Mouse (Mus musculus) heart, embryonic 11.5 days (tissue): ENCODE measurements around the gene Fam13c. TPM values are rescaled to one million over a fixed set of nuclear protein-coding genes. Genes with fewer than 3 reads are reported as not detected.
"Not testable (repeated sequence)": the region's sequence is repeated elsewhere in the genome, so short reads cannot be mapped to it uniquely, and the experiment has no call there.

Experiments used
- ATAC-seq: fragments of 200-750 bp; cut with Nextera tagmentation; replicated peaks from 2 replicates; pipeline ENCODE4 v1.8.0; 2017; ENCODE audit warnings: moderate library complexity; ENCODE audit not compliant: insufficient number of reproducible peaks, low FRiP score, low TSS enrichment
- H3K27ac ChIP-seq: fragments of 300-500 bp; sonication (generic); 2 replicates; pipeline ENCODE4 v1.5.1; 2014; ENCODE audit warnings: mild to moderate bottlenecking, low read depth, low read length
- H3K27me3 ChIP-seq: fragments of 300-500 bp; sonication (generic); 2 replicates; pipeline ENCODE4 v1.6.1; 2014; ENCODE audit warnings: mild to moderate bottlenecking, low read length, mixed read lengths; ENCODE audit not compliant: control insufficient read depth, insufficient read depth
- H3K36me3 ChIP-seq: fragments of 300-500 bp; sonication (generic); 2 replicates; pipeline ENCODE4 v1.6.1; 2014; ENCODE audit warnings: mild to moderate bottlenecking, low read length, moderate library complexity, mixed read lengths; ENCODE audit not compliant: control insufficient read depth, insufficient read depth
- H3K4me1 ChIP-seq: fragments of 300-500 bp; sonication (generic); 2 replicates; pipeline ENCODE4 v1.6.1; 2014; ENCODE audit warnings: low read length; ENCODE audit not compliant: control insufficient read depth, insufficient read depth
- H3K4me2 ChIP-seq: fragments of 300-500 bp; sonication (generic); 2 replicates; pipeline ENCODE4 v1.6.1; 2014; ENCODE audit warnings: mild to moderate bottlenecking, moderate library complexity
- H3K4me3 ChIP-seq: fragments of 300-500 bp; sonication (generic); 2 replicates; pipeline ENCODE4 v1.5.1; 2014; ENCODE audit warnings: low read depth, low read length
- H3K9ac ChIP-seq: fragments of 300-500 bp; sonication (generic); 2 replicates; pipeline ENCODE4 v1.6.1; 2014; ENCODE audit warnings: mild to moderate bottlenecking, low read depth, low read length, moderate library complexity
- H3K9me3 ChIP-seq: fragments of 300-500 bp; sonication (generic); replicated peaks from 2 replicates; pipeline ENCODE4 v1.6.1; 2016; ENCODE audit warnings: low read length; ENCODE audit not compliant: control insufficient read depth
- WGBS: fragments of 180-500 bp; shearing (Covaris S2); extraction: QIAGEN DNeasy Blood & Tissue Kit; methylation state at CpG from one replicate; pipeline ENCODE4 v1.1.7; 2014; ENCODE audit not compliant: insufficient replicate concordance; 5-methylcytosine and 5-hydroxymethylcytosine counted together
- polyA plus RNA-seq: library from polyadenylated mRNA; unstranded; fragments of >200 nt; fragmentation: Nextera tagmentation; extraction: Ambion mirVana; gene quantifications from 2 replicates; pipeline ENCODE4 v1.2.1, GENCODE M21; 2014

Fam13c gene
- polyA plus RNA-seq, 1 experiment from 2014 or later = 8.2 TPM

DNA sequence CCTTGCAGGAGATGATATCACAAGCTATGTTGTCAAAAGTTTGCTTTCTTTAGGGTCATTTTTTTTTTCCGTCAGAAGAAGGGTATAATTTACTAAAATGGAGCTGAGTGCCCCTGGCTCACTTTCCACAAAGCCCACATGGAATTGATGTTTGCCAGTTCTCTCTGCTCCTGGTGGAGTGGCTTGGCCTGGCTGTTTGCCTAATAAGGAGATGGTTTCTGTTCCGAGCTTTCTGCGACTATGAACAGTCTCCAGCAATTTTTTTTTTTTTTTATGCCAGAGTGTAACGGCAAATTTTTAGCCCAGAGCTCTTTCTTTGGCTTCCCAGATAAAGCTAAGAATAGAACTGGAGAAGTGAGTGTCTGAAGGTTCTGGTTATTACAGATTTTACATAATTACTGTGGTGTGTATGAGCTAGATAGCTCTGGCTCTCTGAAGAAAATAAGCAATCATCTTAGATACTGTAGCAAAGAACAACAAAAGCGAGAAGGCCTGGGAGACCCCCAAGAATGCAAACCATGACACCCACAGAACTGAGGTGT lies 12.1 kb upstream of the Fam13c start:
- 55% methylated on average over 5 of the region's 5 CpGs for WGBS
- ATAC-seq = no peak
- no peak overlapping the region for H3K27ac ChIP-seq

DNA sequence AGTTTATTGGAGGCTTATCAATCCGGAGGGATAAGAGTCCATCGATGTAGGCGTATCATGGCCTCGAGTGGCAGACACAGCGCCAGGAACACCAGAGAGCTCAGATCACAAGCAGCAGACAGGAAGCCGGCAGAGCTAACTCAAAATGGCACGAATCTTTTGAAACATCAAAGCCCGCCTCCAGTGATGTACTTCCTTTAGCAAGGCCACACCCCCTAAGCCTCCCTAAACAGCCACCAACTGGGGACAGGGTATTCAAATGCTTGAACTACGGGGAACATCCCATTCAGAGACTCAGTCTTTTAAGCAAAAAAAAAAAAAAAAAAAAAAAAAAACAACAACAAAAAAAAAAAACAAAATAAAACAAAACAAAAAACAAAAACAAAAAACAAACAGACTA lies 10.9 kb upstream of the Fam13c start:
- Histone ChIP-seq H3K36me3 (no peaks in the 10 kb centered on the region), H3K27ac (no peak overlapping the region), H3K4me2 (no peak overlapping the region), H3K9me3 (no peaks in the 10 kb centered on the region), H3K4me3 (no peak overlapping the region), H3K4me1 (no peaks in the 10 kb centered on the region), H3K9ac (no peak overlapping the region), H3K27me3 (no peaks in the 10 kb centered on the region)
- no peak for ATAC-seq
- 87% methylated on average over 9 of the region's 9 CpGs for WGBS

More for the DNA sequence above, 12.1 kb upstream of the Fam13c start:
- Histone ChIP-seq H3K9me3 (no peaks in the 10 kb centered on the region), H3K27me3 (no peaks in the 10 kb centered on the region), H3K36me3 (no peaks in the 10 kb centered on the region), H3K9ac (no peak overlapping the region), H3K4me2 (no peak overlapping the region), H3K4me1 (no peaks in the 10 kb centered on the region), H3K4me3 (no peak overlapping the region)

DNA sequence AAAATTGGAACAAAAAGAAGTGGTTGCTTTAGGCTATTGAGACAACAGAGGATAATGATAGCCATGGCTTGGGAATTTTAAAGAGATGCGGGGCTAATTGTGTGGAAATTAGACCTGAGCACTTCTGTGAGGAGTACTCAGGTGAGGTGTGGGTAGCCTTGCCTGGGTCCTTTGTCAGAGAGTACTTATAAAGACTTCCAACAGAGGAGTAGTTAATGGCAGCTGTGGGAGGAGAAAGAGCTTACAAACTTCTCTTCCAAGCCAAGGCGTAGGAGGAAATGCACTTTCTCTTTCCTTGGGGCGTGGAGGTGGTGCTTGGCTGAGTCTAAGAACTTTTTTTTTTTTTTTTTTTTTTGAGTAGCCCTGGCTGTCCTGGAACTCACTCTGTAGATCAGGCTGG lies 6.9 kb upstream of the Fam13c start:
- 87% methylated on average over 3 of the region's 3 CpGs for WGBS
- H3K27me3 ChIP-seq = no peaks in the 10 kb centered on the region

DNA sequence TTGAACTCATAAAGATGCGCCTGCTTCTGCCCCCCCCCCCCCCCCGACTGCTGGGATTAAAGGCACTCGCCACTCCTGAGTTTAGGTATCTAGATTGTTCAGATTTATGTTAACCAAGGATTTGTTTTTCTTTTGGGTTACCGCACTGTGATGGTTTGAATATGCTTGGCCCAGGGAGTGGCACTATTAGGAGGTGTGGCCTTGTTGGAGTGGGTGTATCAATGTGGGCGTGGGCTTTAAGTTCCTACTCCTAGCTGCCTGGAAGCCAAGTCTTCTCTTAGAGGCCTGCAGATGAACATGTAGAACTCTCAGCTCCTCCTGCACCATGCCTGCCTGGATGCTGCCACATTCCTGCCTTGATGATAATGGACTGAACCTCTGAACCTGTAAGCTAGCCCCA lies 6.5 kb upstream of the Fam13c start:
- not testable (repeated sequence) for H3K4me2 ChIP-seq, H3K27ac ChIP-seq, H3K36me3 ChIP-seq, H3K9me3 ChIP-seq, H3K9ac ChIP-seq, H3K4me1 ChIP-seq, H3K27me3 ChIP-seq, ATAC-seq, H3K4me3 ChIP-seq
- 84% methylated on average over 5 of the region's 5 CpGs for WGBS

More for the DNA sequence above, 6.9 kb upstream of the Fam13c start:
- H3K4me3 ChIP-seq = no peak overlapping the region
- H3K9ac ChIP-seq = no peak overlapping the region
- no peak for ATAC-seq
- no peaks in the 10 kb centered on the region for H3K4me1 ChIP-seq
- H3K27ac ChIP-seq = no peak overlapping the region
- no peak overlapping the region for H3K4me2 ChIP-seq
- no peaks in the 10 kb centered on the region for H3K36me3 ChIP-seq
- no peaks in the 10 kb centered on the region for H3K9me3 ChIP-seq

DNA sequence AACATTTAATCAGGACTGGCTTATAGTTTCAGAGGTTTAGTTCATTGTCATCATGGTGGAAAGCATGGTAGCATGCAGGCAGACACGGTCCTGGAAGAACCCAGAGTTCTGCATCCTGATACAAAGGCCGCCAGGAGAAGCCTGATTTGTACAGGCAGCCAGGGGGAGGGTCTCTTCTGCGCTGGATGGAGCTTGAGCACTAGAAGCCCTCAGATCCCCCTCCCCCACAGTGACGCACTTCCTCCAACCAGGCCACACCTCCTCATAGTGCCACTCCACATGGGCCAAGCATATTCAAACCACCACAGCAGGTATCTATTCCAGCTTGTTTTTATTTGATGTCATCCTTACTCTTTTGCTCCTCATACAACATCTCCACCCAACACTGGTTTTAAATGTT lies 3.6 kb upstream of the Fam13c start:
- Histone ChIP-seq H3K4me1 (no peaks in the 10 kb centered on the region), H3K4me3 (no peak overlapping the region), H3K4me2 (no peak overlapping the region), H3K9me3 (no peaks in the 10 kb centered on the region), H3K36me3 (no peaks in the 10 kb centered on the region), H3K27me3 (no peaks in the 10 kb centered on the region), H3K9ac (no peak overlapping the region), H3K27ac (no peak overlapping the region)
- no peak for ATAC-seq
- WGBS = 86% methylated on average over 4 of the region's 4 CpGs

DNA sequence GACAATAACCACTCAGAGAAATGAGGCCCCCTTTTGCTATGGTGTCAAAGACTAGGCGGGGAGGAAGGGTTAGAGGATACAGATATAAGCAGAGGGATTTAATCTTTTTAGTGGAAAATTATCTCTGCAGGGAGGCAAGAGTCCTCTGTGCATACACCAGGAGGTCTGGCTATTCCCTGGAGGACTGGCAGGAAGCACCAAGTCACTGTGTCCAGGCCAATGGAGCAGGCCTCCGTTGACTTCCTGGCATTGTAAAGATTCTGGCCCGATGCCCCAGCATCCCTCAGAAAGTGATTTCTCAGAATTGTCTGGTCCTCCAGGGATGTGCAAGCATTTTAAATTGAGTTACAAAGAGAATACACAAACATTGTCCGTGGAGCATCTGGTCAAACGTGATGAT lies 3.0 kb upstream of the Fam13c start:
- no peaks in the 10 kb centered on the region for H3K27me3 ChIP-seq
- no peaks in the 10 kb centered on the region for H3K9me3 ChIP-seq
- H3K36me3 ChIP-seq = no peaks in the 10 kb centered on the region
- H3K9ac ChIP-seq = no peak overlapping the region
- ATAC-seq = no peak
- no peak overlapping the region for H3K4me2 ChIP-seq
- no peak overlapping the region for H3K27ac ChIP-seq
- no peak overlapping the region for H3K4me3 ChIP-seq
- no peaks in the 10 kb centered on the region for H3K4me1 ChIP-seq
- WGBS = 60% methylated on average over 5 of the region's 5 CpGs

DNA sequence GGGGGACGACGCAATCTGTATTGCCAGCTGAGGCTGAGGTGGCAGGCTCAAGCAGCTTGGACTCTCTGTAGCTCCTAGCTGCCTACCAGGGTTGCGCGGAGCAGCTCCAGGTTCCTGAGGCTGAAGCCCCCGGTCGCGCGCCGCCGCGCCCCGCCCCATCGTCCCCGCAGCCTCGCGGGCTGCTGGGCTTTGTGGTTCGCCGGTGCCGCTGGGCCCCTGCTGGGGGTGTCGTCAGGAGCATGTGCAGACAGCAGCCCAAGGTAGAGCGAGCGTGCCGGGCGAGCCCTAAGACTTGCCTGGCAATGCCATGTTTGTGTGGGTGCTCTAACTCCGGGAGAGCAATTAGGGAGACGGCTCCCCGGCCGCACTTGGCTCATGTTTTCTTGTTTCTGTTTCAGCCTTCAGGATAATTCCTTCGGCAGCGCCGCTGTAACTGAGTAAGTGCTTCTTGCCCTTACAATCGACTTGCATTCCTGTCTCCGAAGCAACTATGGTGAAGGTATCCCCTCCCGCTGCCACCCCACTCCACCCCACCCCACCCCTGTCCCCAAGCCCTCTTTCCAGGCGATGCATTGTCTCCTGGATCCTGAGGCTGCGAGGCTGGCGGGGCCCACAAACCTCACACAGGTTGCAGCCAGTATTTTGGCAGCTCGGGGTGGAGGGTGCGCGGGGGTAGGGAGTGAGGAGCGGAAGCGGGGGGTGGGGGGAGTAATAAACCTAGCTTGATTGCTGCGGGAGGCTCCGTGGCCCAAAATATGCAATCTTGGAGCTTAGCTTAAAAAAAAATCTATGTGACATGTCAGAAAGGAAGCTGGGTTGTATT lies 569 bp downstream of the Fam13c start:
- peak overlapping the region; percentile 67 for H3K27ac ChIP-seq
- H3K4me1 ChIP-seq = no peaks in the 10 kb centered on the region
- H3K9ac ChIP-seq = peak overlapping the region; percentile 69
- under 1% methylated on average over 44 of the region's 44 CpGs for WGBS
- H3K36me3 ChIP-seq = no peaks in the 10 kb centered on the region
- no peaks in the 10 kb centered on the region for H3K27me3 ChIP-seq
- peak overlapping the region; percentile 67 for H3K4me3 ChIP-seq
- H3K9me3 ChIP-seq = no peaks in the 10 kb centered on the region
- H3K4me2 ChIP-seq = peak overlapping the region; percentile 87
- ATAC-seq = peak; percentile 53; the same call in 1 of the 2 replicates

DNA sequence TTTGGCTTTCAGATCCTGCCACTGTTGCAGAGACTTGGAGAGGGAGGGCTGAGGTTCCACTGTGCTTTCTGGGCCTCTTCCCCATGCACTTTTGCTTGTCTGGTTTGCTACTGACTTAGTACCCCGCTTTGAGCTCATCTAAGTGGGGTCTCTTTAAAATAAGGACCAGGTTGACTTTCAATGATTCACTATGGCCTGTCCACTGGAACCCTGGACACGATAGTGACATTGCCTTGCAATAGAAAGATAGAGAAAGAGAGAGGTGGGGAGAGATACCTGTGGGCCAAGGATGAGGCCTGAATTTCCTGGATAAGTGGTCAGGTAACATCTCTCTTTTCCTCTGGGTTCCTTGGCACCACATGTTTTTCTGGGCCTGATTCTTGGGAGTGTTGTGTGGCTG lies 1.9 kb downstream of the Fam13c start:
- no peaks in the 10 kb centered on the region for H3K9me3 ChIP-seq
- 76% methylated on average over 2 of the region's 2 CpGs for WGBS
- 0 out of 2 replicates have a peak overlapping the region, but pooled peaks have one; percentile 14 for H3K4me3 ChIP-seq
- H3K9ac ChIP-seq = no peak overlapping the region
- no peaks in the 10 kb centered on the region for H3K27me3 ChIP-seq
- no peak for ATAC-seq
- peak overlapping the region; percentile 87 for H3K4me2 ChIP-seq
- no peak overlapping the region for H3K27ac ChIP-seq
- no peaks in the 10 kb centered on the region for H3K4me1 ChIP-seq
- H3K36me3 ChIP-seq = no peaks in the 10 kb centered on the region

DNA sequence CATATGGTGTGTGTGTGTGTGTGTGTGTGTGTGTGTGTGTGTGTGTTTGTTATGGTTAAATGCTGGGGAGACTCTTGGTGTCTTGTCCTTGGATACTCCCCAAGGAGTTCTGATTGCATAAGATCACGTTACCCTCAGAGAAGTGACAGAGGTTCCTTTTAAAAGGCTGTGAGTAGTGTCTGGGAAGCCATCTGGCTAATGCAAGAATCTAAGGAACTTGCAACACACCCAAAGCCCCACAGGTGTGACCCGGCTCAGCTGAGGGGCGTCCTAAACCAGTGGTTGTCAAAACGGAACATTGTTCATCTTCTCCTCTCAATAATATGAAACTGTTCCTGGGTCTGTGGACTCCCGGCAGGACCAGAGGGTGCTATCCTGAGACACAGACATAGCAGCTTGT lies 2.3 kb downstream of the Fam13c start:
- H3K36me3 ChIP-seq = no peaks in the 10 kb centered on the region
- WGBS = 77% methylated on average over 5 of the region's 5 CpGs
- H3K9ac ChIP-seq = no peak overlapping the region
- H3K27ac ChIP-seq = no peak overlapping the region
- no peaks in the 10 kb centered on the region for H3K4me1 ChIP-seq
- H3K27me3 ChIP-seq = no peaks in the 10 kb centered on the region
- H3K4me3 ChIP-seq = no peak overlapping the region
- H3K4me2 ChIP-seq = no peak overlapping the region
- H3K9me3 ChIP-seq = no peaks in the 10 kb centered on the region
- ATAC-seq = no peak
